Mouse (Mus musculus) stomach, postnatal 0 days (tissue): Measurements from ENCODE around the gene Gm20521.

Source experiments
- CTCF ChIP-seq: IDR thresholded peaks from 2 replicates; pipeline ENCODE4 v1.5.1; 2016; ENCODE audit warnings: antibody characterized with exemption, low read depth, mild to moderate bottlenecking, moderate library complexity
- EP300 ChIP-seq: optimal IDR thresholded peaks from 2 replicates; pipeline ENCODE3; 2016; ENCODE audit warnings: antibody characterized with exemption

DNA sequence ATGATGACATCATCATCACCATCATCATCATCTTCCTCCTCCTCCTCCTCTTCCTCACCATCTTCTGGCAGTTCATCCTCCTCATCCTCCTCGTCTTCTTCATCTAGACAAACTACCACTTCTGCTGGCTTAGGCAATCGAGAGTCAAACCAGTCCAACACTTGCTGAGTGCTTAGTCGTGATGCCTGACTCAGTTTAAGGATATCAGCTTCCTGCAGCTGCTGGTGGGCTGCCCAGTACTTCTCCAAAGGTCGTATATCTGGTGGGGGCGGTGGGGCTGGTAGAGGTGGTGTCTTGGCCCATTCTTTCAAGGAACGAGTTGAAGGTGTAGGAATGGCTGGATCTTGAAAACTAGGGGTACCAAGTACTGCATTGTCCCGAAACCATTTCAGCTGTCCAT is 26.5 kb upstream of the Gm20521 start:
- TF ChIP-seq CTCF (no peak), EP300 (no peak)
